ENCODE assay signal across 10 mouse cellular contexts in genomic region chr9:57351277-57351676, GRCm38 (mm10).
DNase-seq lines count a peak whose midpoint lies in the region; ATAC-seq and TF ChIP-seq lines count a peak whose summit lies in the region.
"Had no signal": no experiment of that assay in that cellular context is flagged by ENCODE, and none has a peak within 500 bp of the region (broad histone marks: within the 10 kb centered on the region; RNA-seq: fewer than 3 reads in every experiment).

No protein-coding gene starts in this region.

- TF ChIP-seq CTCF in liver, adult 2 months (IDR thresholded peaks at IDR 0.05; ENCODE audit: low read depth, low read length), result peak; percentile 24; the same call in 1 of the 2 replicates

- no peaks in the 10 kb centered on the region for H3K9me3 ChIP-seq in ES-E14 (ENCODE audit: control insufficient read depth, insufficient read depth, low read depth, low read length)
- no peaks in the 10 kb centered on the region for H3K9me3 ChIP-seq in forebrain, embryonic 11.5 days (ENCODE audit: control insufficient read depth, low read length)
- H3K9me3 ChIP-seq: intestine, embryonic 15.5 days; lung, embryonic 15.5 days had no signal

- no peak overlapping the region for H3K9ac ChIP-seq in liver, adult 2 months (ENCODE audit: low read depth, low read length)
- no peak overlapping the region for H3K9ac ChIP-seq in ES-E14 (ENCODE audit: insufficient read depth, low read depth, low read length, poor library complexity, severe bottlenecking)
- H3K9ac ChIP-seq in forebrain, embryonic 11.5 days (ENCODE audit: low read length), result no peak overlapping the region
- H3K9ac ChIP-seq: intestine, embryonic 15.5 days; lung, embryonic 15.5 days had no signal

- no peak for ATAC-seq in forebrain, embryonic 11.5 days (replicated peaks; ENCODE audit: low FRiP score)
- ATAC-seq: intestine, embryonic 15.5 days had no signal

- peaks cover 3% of the 10 kb centered on the region for H3K4me1 ChIP-seq in liver, adult 2 months (ENCODE audit: control insufficient read depth, insufficient read depth, low read length)
- peaks cover 5 to 8% of the 10 kb centered on the region in 2 experiments; a peak in 3 of 4 replicates for H3K4me1 ChIP-seq in ES-E14 (ENCODE audit: control insufficient read depth in 2 of 2, insufficient read depth in 2 of 2, low read length in 2 of 2, poor library complexity in 1 of 2)
- no peaks in the 10 kb centered on the region for H3K4me1 ChIP-seq in forebrain, embryonic 11.5 days (replicated peaks; ENCODE audit: control insufficient read depth, insufficient read depth, low read length)
- H3K4me1 ChIP-seq: intestine, embryonic 15.5 days; lung, embryonic 15.5 days had no signal

- WGBS in liver, adult 2 months, result 66% methylated on average over 2 of the region's 2 CpGs
- WGBS in forebrain, embryonic 11.5 days, result 60% methylated on average over 2 of the region's 2 CpGs

- in situ Hi-C loops in ES-E14 (cut with MboI; ENCODE audit: low sequenced_read_pairs in 2 of 2, unreplicated experiment in 2 of 2), result no loop called here

- H3K4me3 ChIP-seq in liver, adult 2 months (ENCODE audit: insufficient read depth, low read depth, low read length), result no peak overlapping the region
- no peak overlapping the region for H3K4me3 ChIP-seq in ES-E14 (ENCODE audit: insufficient read depth in 1 of 2, low read depth in 1 of 2, low read length in 2 of 2, poor library complexity in 1 of 2, severe bottlenecking in 1 of 2)
- H3K4me3 ChIP-seq in forebrain, embryonic 11.5 days (ENCODE audit: low read depth, low read length), result no peak overlapping the region
- H3K4me3 ChIP-seq: intestine, embryonic 15.5 days; lung, embryonic 15.5 days had no signal

- no peak overlapping the region for H3K4me2 ChIP-seq in forebrain, embryonic 11.5 days (ENCODE audit: low read depth, low read length, severe bottlenecking)
- H3K4me2 ChIP-seq: intestine, embryonic 15.5 days; lung, embryonic 15.5 days had no signal

- H3K79me2 ChIP-seq in liver, adult 2 months (ENCODE audit: control insufficient read depth, insufficient read depth, low read length), result no peaks in the 10 kb centered on the region

- no peak for TF ChIP-seq POLR2A in liver, adult 2 months (IDR thresholded peaks at IDR 0.05; ENCODE audit: extremely low read depth, insufficient read depth, low read length)

- no peaks in the 10 kb centered on the region for H3K27me3 ChIP-seq in liver, adult 2 months (ENCODE audit: control insufficient read depth, insufficient read depth, low read length)
- no peaks in the 10 kb centered on the region for H3K27me3 ChIP-seq in forebrain, embryonic 11.5 days (ENCODE audit: control insufficient read depth, insufficient read depth, low read length)
- H3K27me3 ChIP-seq: intestine, embryonic 15.5 days; lung, embryonic 15.5 days had no signal

- DNase-seq in liver, adult 2 months (ENCODE audit: extremely low read depth, low read depth, low spot score), result peak; percentile 50
- DNase-seq in liver (no peak), ES-E14 (ENCODE audit: low read depth, low spot score) (peak; percentile 34)
- DNase-seq in B cell, adult 2 months, result peak; percentile 20 to 26
- peak; percentile 26 for DNase-seq in lung, postnatal 25 days (ENCODE audit: low spot score)
- DNase-seq in heart, adult 8-10 months (ENCODE audit: low spot score), result no peak
- DNase-seq in forebrain, embryonic 11.5 days (ENCODE audit: low spot score), result no peak
- DNase-seq: cerebellum, adult 11 months had no signal

- no peaks in the 10 kb centered on the region for H3K36me3 ChIP-seq in liver, adult 2 months (ENCODE audit: control insufficient read depth, insufficient read depth, low read length)
- no peaks in the 10 kb centered on the region for H3K36me3 ChIP-seq in ES-E14 (ENCODE audit: control insufficient read depth, insufficient read depth, low read length, poor library complexity, severe bottlenecking)
- no peaks in the 10 kb centered on the region for H3K36me3 ChIP-seq in forebrain, embryonic 11.5 days (ENCODE audit: control insufficient read depth, insufficient read depth, low read length)
- H3K36me3 ChIP-seq: intestine, embryonic 15.5 days; lung, embryonic 15.5 days had no signal

- H3K27ac ChIP-seq in liver, adult 2 months (replicated peaks; ENCODE audit: insufficient read depth, low read depth, low read length), result no peak overlapping the region
- H3K27ac ChIP-seq in ES-E14 (ENCODE audit: insufficient read depth, low read depth, low read length, poor library complexity, severe bottlenecking), result no peak overlapping the region
- H3K27ac ChIP-seq in forebrain, embryonic 11.5 days (ENCODE audit: low read depth, low read length), result no peak overlapping the region
- H3K27ac ChIP-seq: intestine, embryonic 15.5 days; lung, embryonic 15.5 days had no signal

TF ChIP-seq in ES-E14, 5 proteins besides CTCF, POLR2A, EP300 and RAD21:
- TF ChIP-seq ZC3H11A (IDR thresholded peaks at IDR 0.05; ENCODE audit: borderline replicate concordance, low read depth, low read length), result peak; percentile 59; the same call in 1 of the 2 replicates
- peak; percentile 91 for TF ChIP-seq ZNF384 (IDR thresholded peaks at IDR 0.05; ENCODE audit: low read depth, low read length)
- no peak for TF ChIP-seq MAFK (IDR thresholded peaks at IDR 0.05; ENCODE audit: insufficient read depth, low read depth, low read length)

Comparison
In these comparisons a context has a peak if more than half of its experiments do, and no peak if none do; other contexts are left out.
1. DNase-seq: peak in liver, adult 2 months (single experiment), B cell, adult 2 months (2 of 2), ES-E14 (single experiment) and lung, postnatal 25 days (single experiment); none in liver (single experiment), heart, adult 8-10 months (single experiment) and forebrain, embryonic 11.5 days (single experiment).